Mouse (Mus musculus): Measurements from ENCODE around the gene Pstpip1.

GRCm38 (mm10) chr9:56122973-56123372 lies 33.2 kb downstream of the Pstpip1 start:
- no peak for TF ChIP-seq CTCF (IDR thresholded peaks at IDR 0.05; ENCODE audit: control insufficient read depth, insufficient read depth, insufficient read length)
- TF ChIP-seq USF1 (IDR thresholded peaks at IDR 0.05; ENCODE audit: low read depth), result no peak

Measured in C2C12 (cell line).